Mouse (Mus musculus) cerebellum, adult 2 months (tissue): ENCODE measurements around the gene Il20ra. TPM values are rescaled to one million over a fixed set of nuclear protein-coding genes. Genes with fewer than 3 reads are reported as not detected.

Experiments
- DNase-seq, 2 experiments: peaks; one replicate each; pipeline ENCODE4 v3.0.0; 2021
- H3K27ac ChIP-seq: fragments of 200-500 bp; 2 replicates; pipeline ENCODE4 v1.5.1; 2012; ENCODE audit warnings: low read length, control low read depth, inconsistent platforms; ENCODE audit not compliant: insufficient read depth
- H3K27me3 ChIP-seq: fragments of 200-500 bp; 2 replicates; pipeline ENCODE4 v1.6.1; 2012; ENCODE audit warnings: inconsistent platforms, mild to moderate bottlenecking, low read length, moderate library complexity; ENCODE audit not compliant: control insufficient read depth, insufficient read depth
- H3K4me1 ChIP-seq: fragments of 200-500 bp; 2 replicates; pipeline ENCODE4 v1.6.1; 2011; ENCODE audit warnings: low read length; ENCODE audit not compliant: control insufficient read depth, insufficient read depth
- H3K4me3 ChIP-seq: fragments of 200-500 bp; replicated peaks from 2 replicates; pipeline ENCODE3; 2011; ENCODE audit warnings: mild to moderate bottlenecking, low read depth, low read length, control low read depth; ENCODE audit not compliant: insufficient read depth
- CTCF ChIP-seq: fragments of 200-500 bp; IDR thresholded peaks from 2 replicates; pipeline ENCODE4 v1.5.1; 2011; ENCODE audit warnings: low read depth, mild to moderate bottlenecking, control low read depth, low read length, moderate library complexity, borderline replicate concordance; ENCODE audit not compliant: insufficient read depth
- POLR2A ChIP-seq: fragments of 200-500 bp; IDR thresholded peaks from 2 replicates; pipeline ENCODE4 v1.6.1; 2011; ENCODE audit warnings: low read length, control low read depth, borderline replicate concordance; ENCODE audit not compliant: insufficient read depth
- WGBS: fragments of 180-500 bp; shearing (Covaris S2); methylation state at CpG from one replicate; pipeline ENCODE4 v1.1.7; 2018; 5-methylcytosine and 5-hydroxymethylcytosine counted together
- polyA plus RNA-seq: library from polyadenylated mRNA; depleted of rRNA; stranded (reverse); fragments of >200 nt; gene quantifications from 2 replicates; pipeline ENCODE4 v1.2.3, GENCODE M21; 2012; rRNA removed

Il20ra gene
- 0.16 and 0.36 TPM in 2 replicates for polyA plus RNA-seq

- Histone ChIP-seq H3K27ac (no peak within 1 kb of the TSS), H3K27me3 (no peaks in the 10 kb centered on the region; the same call in 1 of the 2 replicates), H3K4me1 (no peaks in the 10 kb centered on the region), H3K4me3 (peak within 1 kb of the TSS; percentile 9)
- under 1% methylated on average over 29 of the region's 29 CpGs for WGBS
- peak; percentile 24 to 27 for DNase-seq
- TF ChIP-seq CTCF, result no peak
- no peak for TF ChIP-seq POLR2A
Measured at GRCm38 (mm10) chr10:19712421-19712836, at the start of gene Il20ra. Gene Il20ra (plus strand): TSS chr10:19712570.

GRCm38 (mm10) chr10:19668973-19669372 is 43.4 kb upstream of the Il20ra start:
- DNase-seq, result no peak
- H3K27me3 ChIP-seq, result no peaks in the 10 kb centered on the region
- TF ChIP-seq CTCF, result no peak
- no peak for TF ChIP-seq POLR2A
- H3K4me3 ChIP-seq, result no peak overlapping the region
- H3K27ac ChIP-seq, result no peak overlapping the region
- H3K4me1 ChIP-seq, result no peaks in the 10 kb centered on the region
- 55% methylated on average over 5 of the region's 5 CpGs for WGBS

- H3K4me3 ChIP-seq, result no peak overlapping the region
- no peaks in the 10 kb centered on the region for H3K27me3 ChIP-seq
- no peak overlapping the region for H3K27ac ChIP-seq
- no peak for DNase-seq
- no peaks in the 10 kb centered on the region for H3K4me1 ChIP-seq
- no peak for TF ChIP-seq CTCF
- TF ChIP-seq POLR2A, result no peak
Measured at GRCm38 (mm10) chr10:19672015-19672414, 40.4 kb upstream of the Il20ra start.

GRCm38 (mm10) chr10:19673146-19673545 is 39.2 kb upstream of the Il20ra start:
- Histone ChIP-seq H3K27me3 (no peaks in the 10 kb centered on the region), H3K4me1 (no peaks in the 10 kb centered on the region), H3K4me3 (no peak overlapping the region), H3K27ac (no peak overlapping the region)
- no peak for TF ChIP-seq CTCF
- TF ChIP-seq POLR2A, result no peak
- DNase-seq, result no peak
- 93% methylated on average over 1 of the region's 1 CpGs for WGBS

GRCm38 (mm10) chr10:19687686-19688085 is 24.7 kb upstream of the Il20ra start:
- Histone ChIP-seq H3K27me3 (no peaks in the 10 kb centered on the region), H3K4me3 (no peak overlapping the region), H3K27ac (no peak overlapping the region), H3K4me1 (no peaks in the 10 kb centered on the region)
- 81% methylated on average over 3 of the region's 3 CpGs for WGBS
- DNase-seq, result no peak
- TF ChIP-seq POLR2A (no peak), CTCF (no peak)

GRCm38 (mm10) chr10:19691287-19691686 is 21.1 kb upstream of the Il20ra start:
- TF ChIP-seq POLR2A, result no peak
- no peak for TF ChIP-seq CTCF
- H3K27me3 ChIP-seq, result no peaks in the 10 kb centered on the region; the same call in 1 of the 2 replicates
- no peak overlapping the region for H3K27ac ChIP-seq
- no peak for DNase-seq
- no peak overlapping the region for H3K4me3 ChIP-seq
- no peaks in the 10 kb centered on the region for H3K4me1 ChIP-seq
- WGBS, result 73% methylated on average over 3 of the region's 3 CpGs

GRCm38 (mm10) chr10:19691771-19692170 is 20.6 kb upstream of the Il20ra start:
- 82% methylated on average over 13 of the region's 13 CpGs for WGBS

GRCm38 (mm10) chr10:19692332-19692731 is 20.0 kb upstream of the Il20ra start:
- no peak for TF ChIP-seq POLR2A
- no peak for TF ChIP-seq CTCF
- WGBS, result 88% methylated on average over 7 of the region's 7 CpGs
- no peak overlapping the region for H3K27ac ChIP-seq
- H3K27me3 ChIP-seq, result no peaks in the 10 kb centered on the region; the same call in 1 of the 2 replicates
- no peak overlapping the region for H3K4me3 ChIP-seq
- no peaks in the 10 kb centered on the region for H3K4me1 ChIP-seq
- no peak for DNase-seq

More at GRCm38 (mm10) chr10:19691771-19692170, 20.6 kb upstream of the Il20ra start:
- no peak for DNase-seq
- Histone ChIP-seq H3K27ac (no peak overlapping the region), H3K4me1 (no peaks in the 10 kb centered on the region), H3K27me3 (no peaks in the 10 kb centered on the region; the same call in 1 of the 2 replicates), H3K4me3 (no peak overlapping the region)
- TF ChIP-seq POLR2A (no peak), CTCF (no peak)
